Mouse (Mus musculus): ENCODE measurements around the gene Ttll9. TPM values are rescaled to one million over a fixed set of nuclear protein-coding genes. Genes with fewer than 3 reads are reported as not detected.

The Ttll9 gene
- total RNA-seq, 2 experiments from 2014 or later = 1.7 to 2.4 TPM

GRCm38 (mm10) chr2:153047828-153048465, 85.7 kb downstream of the Ttll9 start:
- ATAC-seq (replicated peaks; ENCODE audit: poor library complexity, severe bottlenecking) = peak; percentile 71

GRCm38 (mm10) chr2:153049288-153049996, 87.2 kb downstream of the Ttll9 start:
- ATAC-seq (replicated peaks; ENCODE audit: poor library complexity, severe bottlenecking) = no peak

- ATAC-seq (replicated peaks; ENCODE audit: poor library complexity, severe bottlenecking) = no peak
These were observed 87.7 kb downstream of the Ttll9 start for GRCm38 (mm10) chr2:153049997-153050358.

- no peak for ATAC-seq (replicated peaks; ENCODE audit: poor library complexity, severe bottlenecking)
These were observed 88.8 kb downstream of the Ttll9 start for GRCm38 (mm10) chr2:153051095-153051494.

- peak; percentile 66 for ATAC-seq (replicated peaks; ENCODE audit: poor library complexity, severe bottlenecking)
These were observed 89.3 kb downstream of the Ttll9 start for GRCm38 (mm10) chr2:153051537-153051936.

GRCm38 (mm10) chr2:153052700-153053351, 90.5 kb downstream of the Ttll9 start:
- peak; percentile 38 for ATAC-seq (replicated peaks; ENCODE audit: poor library complexity, severe bottlenecking)

GRCm38 (mm10) chr2:153053896-153054295, 91.6 kb downstream of the Ttll9 start:
- ATAC-seq (replicated peaks; ENCODE audit: poor library complexity, severe bottlenecking) = no peak

- ATAC-seq (replicated peaks; ENCODE audit: poor library complexity, severe bottlenecking) = no peak
These were observed 93.1 kb downstream of the Ttll9 start for GRCm38 (mm10) chr2:153055270-153055920.

Other genes with a start within 250 kb of the Ttll9 start
- gene Id1, start 226.2 kb upstream of the Ttll9 start, total RNA-seq (2014; fragmentation: Nextera tagmentation) = 5.5 and 7.6 TPM in 2 replicates
- gene Id1, start 226.2 kb upstream of the Ttll9 start, total RNA-seq (2017) = 5.0 and 6.6 TPM in 2 replicates
- 6.8 and 13.0 TPM in 2 replicates for gene Cox4i2, start 208.3 kb upstream of the Ttll9 start, total RNA-seq (2014; fragmentation: Nextera tagmentation)
- gene Cox4i2, start 208.3 kb upstream of the Ttll9 start, total RNA-seq (2017) = 6.0 TPM in 1 of 2 replicates, not detected in the other
- 13.2 and 27.8 TPM in 2 replicates for gene Bcl2l1, start 130.8 kb upstream of the Ttll9 start, total RNA-seq (2014; fragmentation: Nextera tagmentation)
- gene Bcl2l1, start 130.8 kb upstream of the Ttll9 start, total RNA-seq (2017) = 10.3 and 25.2 TPM in 2 replicates
- gene Tpx2, start 114.5 kb upstream of the Ttll9 start, total RNA-seq (2014; fragmentation: Nextera tagmentation) = 51.4 and 56.0 TPM in 2 replicates
- gene Tpx2, start 114.5 kb upstream of the Ttll9 start, total RNA-seq (2017) = 96.9 and 105 TPM in 2 replicates
- not detected in 2 replicates for gene Mylk2, start 51.1 kb upstream of the Ttll9 start, total RNA-seq (2014; fragmentation: Nextera tagmentation)
- gene Mylk2, start 51.1 kb upstream of the Ttll9 start, total RNA-seq (2017) = not detected in 2 replicates
- not detected in 2 replicates for gene Foxs1, start 29.3 kb upstream of the Ttll9 start, total RNA-seq (2014; fragmentation: Nextera tagmentation)
- not detected in 2 replicates for gene Foxs1, start 29.3 kb upstream of the Ttll9 start, total RNA-seq (2017)
- not detected in 2 replicates for gene Dusp15, start 10.8 kb upstream of the Ttll9 start, total RNA-seq (2014; fragmentation: Nextera tagmentation)
- gene Dusp15, start 10.8 kb upstream of the Ttll9 start, total RNA-seq (2017) = not detected in 2 replicates
- gene Pdrg1, start 52.9 kb downstream of the Ttll9 start, total RNA-seq (2014; fragmentation: Nextera tagmentation) = 62.9 and 67.0 TPM in 2 replicates
- 98.2 and 108 TPM in 2 replicates for gene Pdrg1, start 52.9 kb downstream of the Ttll9 start, total RNA-seq (2017)
- not detected in 2 replicates for gene Xkr7, start 69.4 kb downstream of the Ttll9 start, total RNA-seq (2014; fragmentation: Nextera tagmentation)
- not detected in 2 replicates for gene Xkr7, start 69.4 kb downstream of the Ttll9 start, total RNA-seq (2017)
- 7.7 and 11.6 TPM in 2 replicates for gene Ccm2l, start 103.5 kb downstream of the Ttll9 start, total RNA-seq (2014; fragmentation: Nextera tagmentation)
- 0.21 and 3.3 TPM in 2 replicates for gene Ccm2l, start 103.5 kb downstream of the Ttll9 start, total RNA-seq (2017)
- gene Hck, start 146.0 kb downstream of the Ttll9 start, total RNA-seq (2014; fragmentation: Nextera tagmentation) = 6.4 and 9.5 TPM in 2 replicates
- gene Hck, start 146.0 kb downstream of the Ttll9 start, total RNA-seq (2017) = 13.1 and 17.5 TPM in 2 replicates
- 54.2 and 60.7 TPM in 2 replicates for gene Tm9sf4, start 198.8 kb downstream of the Ttll9 start, total RNA-seq (2014; fragmentation: Nextera tagmentation)
- gene Tm9sf4, start 198.8 kb downstream of the Ttll9 start, total RNA-seq (2017) = 61.3 and 91.4 TPM in 2 replicates

Data from granulocyte monocyte progenitor cell, adult 5-6 weeks (primary cell).